Mouse (Mus musculus): ENCODE measurements around the gene Spout1.

DNA sequence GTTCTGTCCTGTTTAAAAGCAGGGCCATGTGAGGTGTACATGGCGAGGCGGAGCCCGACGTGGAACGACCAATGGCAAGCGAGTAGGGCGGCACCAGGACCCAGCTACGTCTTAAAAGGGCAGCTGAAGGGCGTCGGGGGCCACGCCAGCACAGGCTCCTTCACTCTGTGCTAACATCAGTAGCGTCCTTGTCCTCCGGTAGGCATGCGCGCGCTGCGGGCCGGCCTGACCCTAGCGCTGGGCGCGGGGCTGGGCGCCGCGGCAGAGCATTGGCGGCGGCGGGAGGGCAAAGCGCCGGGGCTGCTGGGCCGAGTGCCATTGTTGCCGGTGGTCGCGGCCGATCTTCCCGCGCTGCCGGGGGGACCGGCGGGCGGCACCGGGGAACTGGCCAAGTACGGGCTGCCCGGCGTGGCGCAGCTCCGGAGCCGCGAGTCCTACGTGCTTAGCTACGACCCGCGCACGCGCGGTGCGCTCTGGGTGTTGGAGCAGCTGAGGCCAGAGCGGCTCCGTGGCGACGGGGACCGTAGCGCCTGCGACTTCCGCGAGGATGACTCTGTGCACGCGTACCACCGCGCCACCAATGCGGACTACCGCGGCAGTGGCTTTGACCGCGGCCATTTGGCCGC, 6.8 kb downstream of the Spout1 start, which contains the start of gene Endog:
- TF ChIP-seq POLR2A (IDR thresholded peaks at IDR 0.05; ENCODE audit: borderline replicate concordance, extremely low read depth, low read depth, low read length) (peak; percentile 95), CTCF (IDR thresholded peaks at IDR 0.05; ENCODE audit: insufficient read depth, low read length) (no peak)

Measured in lung, adult 2 months (tissue).